Mouse (Mus musculus): ENCODE measurements around the gene Ankrd6.

DNA sequence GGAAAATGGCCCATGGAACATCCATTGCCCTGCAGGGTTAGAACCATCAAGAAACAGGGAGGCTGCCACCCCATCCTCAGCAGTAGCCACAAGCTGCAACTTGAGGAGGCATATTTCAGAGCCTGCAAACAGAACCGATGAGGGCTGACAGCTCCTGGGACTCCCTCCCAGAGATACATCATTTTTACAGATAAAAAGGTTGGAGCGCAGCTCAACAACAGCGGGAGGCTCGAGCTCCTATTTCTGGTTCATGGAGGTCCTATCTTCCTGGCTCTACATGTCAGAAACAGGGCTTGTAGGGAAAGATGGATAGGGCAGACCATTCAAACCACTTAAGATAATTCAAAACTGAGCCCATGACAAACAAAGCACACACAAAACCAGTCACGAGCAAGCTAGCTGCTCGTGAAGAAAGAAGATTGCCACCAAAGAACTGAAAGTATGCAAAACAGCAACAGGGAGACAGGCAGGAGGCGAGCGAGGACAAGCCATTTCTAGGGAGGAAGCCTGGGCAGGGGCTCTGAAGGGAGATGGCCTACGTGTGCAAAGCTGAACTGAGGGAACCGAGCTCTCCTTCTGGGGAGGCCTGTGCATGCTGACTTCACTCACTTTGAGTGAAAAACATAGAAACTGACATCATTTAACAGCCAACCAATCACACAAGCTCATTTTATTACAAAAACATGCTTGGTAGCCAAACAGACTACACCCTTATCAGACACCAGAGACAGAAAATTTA, 60.5 kb downstream of the Ankrd6 start:
- TF ChIP-seq JUN (IDR thresholded peaks at IDR 0.05; ENCODE audit: insufficient read depth, low read depth, low read length) (no peak), MEF2A (IDR thresholded peaks at IDR 0.05; ENCODE audit: borderline replicate concordance, low read depth, low read length) (no peak), ETS1 (conservative IDR thresholded peaks at IDR 0.05; ENCODE audit: low read depth, low read length) (no peak), MAZ (IDR thresholded peaks at IDR 0.05; ENCODE audit: low read depth, low read length) (no peak), CTCF (conservative IDR thresholded peaks at IDR 0.05 in 1 of 2, IDR thresholded peaks at IDR 0.05 in 1 of 2; ENCODE audit: low read depth in 2 of 2, low read length in 2 of 2) (peak in 1 of 2 experiments; percentile 41; a peak in 2 of 4 replicates), CHD2 (IDR thresholded peaks at IDR 0.05; ENCODE audit: low read length) (no peak), MAFK (IDR thresholded peaks at IDR 0.05; ENCODE audit: insufficient replicate concordance, low read length) (no peak), ZNF384 (IDR thresholded peaks at IDR 0.05; ENCODE audit: low read depth, low read length) (no peak), RAD21 (IDR thresholded peaks at IDR 0.05; ENCODE audit: low read depth, low read length) (peak; percentile 41), E2F4 (IDR thresholded peaks at IDR 0.05; ENCODE audit: insufficient replicate concordance, low read depth, low read length) (no peak), ZC3H11A (IDR thresholded peaks at IDR 0.05; ENCODE audit: low read depth, low read length) (no peak), EP300 (IDR thresholded peaks at IDR 0.05; ENCODE audit: low read length) (no peak), USF1 (IDR thresholded peaks at IDR 0.05; ENCODE audit: low read depth, low read length) (no peak)
